Mouse (Mus musculus) ES-Bruce4 (cell line): ENCODE measurements around the gene Nos1ap. TPM values are rescaled to one million over a fixed set of nuclear protein-coding genes. Genes with fewer than 3 reads are reported as not detected.

Experiments
- H3K27ac ChIP-seq: 2 replicates; pipeline ENCODE4 v1.5.1; 2012; ENCODE audit warnings: low read length, inconsistent platforms; ENCODE audit not compliant: insufficient read depth
- H3K27me3 ChIP-seq: 2 replicates; pipeline ENCODE4 v1.6.1; 2012; ENCODE audit warnings: mild to moderate bottlenecking, low read length, inconsistent platforms; ENCODE audit not compliant: control insufficient read depth, poor library complexity, insufficient read depth, severe bottlenecking
- H3K36me3 ChIP-seq: 2 replicates; pipeline ENCODE4 v1.6.1; 2012; ENCODE audit warnings: inconsistent platforms, mild to moderate bottlenecking, low read length, moderate library complexity; ENCODE audit not compliant: control insufficient read depth, poor library complexity, insufficient read depth, severe bottlenecking
- H3K4me1 ChIP-seq: one replicate; pipeline ENCODE4 v1.8.1; 2011; ENCODE audit warnings: low read length; ENCODE audit not compliant: control insufficient read depth, insufficient read depth
- H3K4me3 ChIP-seq: 2 replicates; pipeline ENCODE4 v1.5.1; 2011; ENCODE audit warnings: low read depth, mild to moderate bottlenecking, low read length
- H3K9ac ChIP-seq: 2 replicates; pipeline ENCODE4 v1.6.1; 2012; ENCODE audit warnings: low read depth, mild to moderate bottlenecking, inconsistent platforms; ENCODE audit not compliant: poor library complexity, severe bottlenecking
- H3K9me3 ChIP-seq: replicated peaks from 2 replicates; pipeline ENCODE4 v1.6.1; 2012; ENCODE audit warnings: mild to moderate bottlenecking, low read length, inconsistent platforms; ENCODE audit not compliant: control insufficient read depth, poor library complexity, insufficient read depth, severe bottlenecking
- CTCF ChIP-seq: IDR thresholded peaks from one replicate; pipeline ENCODE4 v1.8.1; 2011; ENCODE audit warnings: low read depth, low read length
- EP300 ChIP-seq: IDR thresholded peaks from 2 replicates; pipeline ENCODE4 v1.6.1; 2011; ENCODE audit warnings: low read depth, low read length; ENCODE audit not compliant: insufficient read depth
- POLR2A ChIP-seq: IDR thresholded peaks from one replicate; pipeline ENCODE4 v1.8.1; 2011; ENCODE audit warnings: low read length; ENCODE audit not compliant: insufficient read depth
- polyA plus RNA-seq: library from polyadenylated mRNA; stranded (reverse); fragments of >200 nt; gene quantifications from 2 replicates; pipeline ENCODE4 v1.2.4, GENCODE M21; 2011; ENCODE audit warnings: low read depth; ENCODE audit not compliant: missing spikeins, insufficient read depth, insufficient read length

The Nos1ap gene
- polyA plus RNA-seq, 1 experiment: 4.6 TPM

DNA sequence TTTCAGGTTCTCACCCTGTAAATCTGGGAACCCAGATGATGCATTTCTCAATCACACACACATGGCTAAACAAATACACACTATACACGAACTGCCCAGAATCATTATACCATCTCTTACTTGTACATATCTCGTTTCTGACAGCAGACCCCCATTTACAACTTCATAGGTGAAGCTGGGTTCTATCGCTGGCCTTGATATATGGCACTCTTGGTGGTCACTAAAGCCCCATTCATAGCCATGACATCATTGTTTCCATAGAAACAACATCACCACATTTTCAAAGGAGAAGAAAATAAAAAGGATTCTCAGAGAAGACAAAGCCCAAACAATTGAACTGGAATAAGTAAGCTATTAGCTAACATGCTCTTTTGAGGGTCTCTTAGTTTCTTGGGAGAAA, 174.3 kb downstream of the Nos1ap start:
- Histone ChIP-seq H3K27ac (no peak overlapping the region), H3K9ac (no peak overlapping the region), H3K4me1 (peaks cover 2% of the 10 kb centered on the region), H3K4me3 (no peak overlapping the region), H3K36me3 (no peaks in the 10 kb centered on the region), H3K9me3 (no peaks in the 10 kb centered on the region), H3K27me3 (no peaks in the 10 kb centered on the region)
- TF ChIP-seq CTCF: no peak
- no peak for TF ChIP-seq EP300
- no peak for TF ChIP-seq POLR2A

DNA sequence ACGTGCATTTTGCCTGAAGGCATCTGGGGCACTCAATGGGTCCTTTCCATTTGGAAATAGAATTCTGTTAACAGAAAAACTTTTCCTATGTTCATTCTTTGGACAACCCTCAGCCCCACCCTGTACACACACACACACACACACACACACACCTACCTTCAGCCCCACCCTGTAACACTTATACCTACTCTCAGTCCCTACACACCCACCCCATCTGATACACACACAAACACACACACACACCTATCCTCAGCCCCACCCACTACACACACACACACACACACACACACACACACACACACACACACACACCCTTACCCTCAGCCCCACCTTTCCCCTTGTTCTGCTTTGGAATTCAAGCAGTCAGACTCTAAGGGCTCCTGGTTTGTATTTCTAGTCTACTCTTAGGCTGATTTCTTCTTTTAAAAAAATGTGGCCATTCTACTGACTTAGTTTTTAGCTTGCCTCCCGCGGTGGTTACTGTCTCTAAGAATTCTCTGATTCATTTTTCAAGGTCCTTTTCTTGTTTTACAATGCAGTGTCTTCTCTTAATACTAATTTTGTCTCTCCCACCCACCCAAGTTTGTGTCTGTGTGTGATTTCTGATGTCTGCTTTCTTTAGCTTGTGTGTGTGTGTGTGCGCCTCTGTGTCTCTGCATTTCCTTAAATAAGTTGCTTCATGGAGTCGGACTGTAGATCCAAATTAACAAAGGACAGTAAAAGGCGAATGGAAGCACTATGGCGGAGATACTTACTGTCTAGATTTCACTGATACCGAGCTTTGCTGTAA, 179.1 kb downstream of the Nos1ap start:
- H3K27me3 ChIP-seq: no peaks in the 10 kb centered on the region
- H3K36me3 ChIP-seq: no peaks in the 10 kb centered on the region
- H3K9me3 ChIP-seq: no peaks in the 10 kb centered on the region
- no peak overlapping the region for H3K27ac ChIP-seq
- TF ChIP-seq POLR2A (no peak), EP300 (no peak), CTCF (no peak)
- no peak overlapping the region for H3K9ac ChIP-seq
- H3K4me1 ChIP-seq: peaks cover 2% of the 10 kb centered on the region
- no peak overlapping the region for H3K4me3 ChIP-seq

DNA sequence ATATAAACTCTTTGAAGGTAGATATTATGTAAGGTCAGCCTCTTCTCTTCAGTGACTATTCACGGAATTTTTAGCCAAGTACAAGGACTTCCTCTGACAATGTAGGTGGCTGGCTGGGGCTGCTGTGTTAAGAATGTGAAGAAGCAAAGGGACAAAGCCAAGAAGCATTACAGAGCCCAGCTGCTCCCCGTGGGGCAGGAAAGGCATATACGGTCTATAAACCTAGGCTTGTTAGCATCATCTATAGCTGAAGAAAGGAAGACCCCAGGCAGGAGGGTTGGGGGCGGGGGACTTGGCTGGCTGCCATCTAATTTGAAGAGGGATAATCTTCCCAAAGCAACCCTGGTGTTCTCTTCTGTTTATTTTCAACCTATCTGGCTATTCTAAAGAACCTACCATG, 180.6 kb downstream of the Nos1ap start:
- H3K27me3 ChIP-seq: no peaks in the 10 kb centered on the region
- TF ChIP-seq POLR2A: no peak
- TF ChIP-seq CTCF: no peak
- no peak for TF ChIP-seq EP300

DNA sequence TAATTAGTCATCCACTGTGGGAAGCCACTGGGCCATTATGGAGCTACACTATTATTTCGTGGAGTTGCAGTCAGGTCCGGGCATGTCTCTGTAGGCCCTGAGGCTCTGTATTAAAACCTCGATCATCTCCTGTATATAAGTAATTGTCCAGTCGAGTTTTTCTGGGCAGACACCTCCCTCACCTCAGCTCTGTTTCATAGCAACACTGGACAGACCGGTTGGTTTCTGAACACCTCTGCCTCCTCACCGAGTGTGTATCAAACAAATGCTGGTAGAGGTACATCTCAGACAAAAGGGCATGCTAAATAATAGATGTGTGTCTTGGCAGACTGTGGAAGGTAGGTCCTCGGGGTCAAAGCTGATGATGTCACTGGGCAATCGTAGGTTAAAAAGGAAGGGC, 182.7 kb downstream of the Nos1ap start:
- Histone ChIP-seq H3K36me3 (no peaks in the 10 kb centered on the region), H3K9me3 (peaks cover 3% of the 10 kb centered on the region; the same call in 1 of the 2 replicates), H3K27ac (no peak overlapping the region), H3K4me3 (no peak overlapping the region), H3K9ac (no peak overlapping the region), H3K4me1 (peaks cover 2% of the 10 kb centered on the region), H3K27me3 (no peaks in the 10 kb centered on the region)
- TF ChIP-seq POLR2A: no peak

More for the DNA sequence above, 180.6 kb downstream of the Nos1ap start:
- no peak overlapping the region for H3K4me3 ChIP-seq
- peaks cover 1% of the 10 kb centered on the region; the same call in 1 of the 2 replicates for H3K9me3 ChIP-seq
- no peak overlapping the region for H3K9ac ChIP-seq
- H3K4me1 ChIP-seq: peaks cover 2% of the 10 kb centered on the region
- H3K36me3 ChIP-seq: no peaks in the 10 kb centered on the region
- H3K27ac ChIP-seq: no peak overlapping the region

DNA sequence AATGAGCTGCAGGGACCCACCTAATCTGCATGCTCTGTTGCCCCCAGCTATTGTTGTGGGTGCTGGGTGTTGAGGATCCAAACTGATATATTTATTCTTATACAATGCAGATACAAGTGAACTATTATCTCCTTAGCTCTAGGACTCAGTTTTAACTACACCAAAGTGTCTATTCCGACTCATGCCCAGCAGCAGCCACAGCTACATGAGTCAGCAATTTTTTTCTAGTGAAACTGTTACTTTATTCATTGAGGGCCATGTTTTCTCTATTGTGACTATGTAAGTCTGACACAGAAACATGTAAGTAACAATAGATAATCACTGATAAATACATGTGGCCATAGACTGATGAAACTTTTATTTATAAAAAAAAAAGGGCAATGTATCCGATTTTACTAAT, 184.5 kb downstream of the Nos1ap start:
- Histone ChIP-seq H3K4me1 (no peaks in the 10 kb centered on the region), H3K4me3 (no peak overlapping the region), H3K9me3 (peaks cover 3% of the 10 kb centered on the region; the same call in 1 of the 2 replicates), H3K27ac (no peak overlapping the region), H3K9ac (no peak overlapping the region), H3K36me3 (no peaks in the 10 kb centered on the region), H3K27me3 (no peaks in the 10 kb centered on the region)
- TF ChIP-seq CTCF (no peak), EP300 (no peak), POLR2A (no peak)

DNA sequence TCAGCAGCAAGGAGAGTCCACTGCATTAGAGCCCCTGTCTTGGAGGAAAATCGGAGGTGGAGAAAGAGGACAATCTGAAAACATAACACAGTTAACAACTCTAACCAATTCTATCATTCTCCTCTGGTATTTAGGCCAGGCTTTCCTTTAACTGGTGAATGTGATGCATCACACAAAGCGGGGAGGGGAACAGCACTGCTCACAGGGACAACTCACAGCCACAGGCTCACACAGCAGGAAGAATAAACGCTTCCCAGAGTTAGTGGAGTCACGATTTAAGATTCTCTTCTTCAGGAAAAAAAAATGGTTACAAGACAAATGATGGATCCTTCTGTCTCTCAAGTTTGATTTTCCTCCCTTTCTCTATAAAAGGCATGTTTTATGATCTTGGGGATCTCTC, 187.0 kb downstream of the Nos1ap start:
- H3K27ac ChIP-seq: no peak overlapping the region
- no peaks in the 10 kb centered on the region for H3K36me3 ChIP-seq
- H3K4me3 ChIP-seq: no peak overlapping the region
- no peaks in the 10 kb centered on the region for H3K4me1 ChIP-seq
- TF ChIP-seq CTCF (no peak), POLR2A (no peak), EP300 (no peak)
- no peak overlapping the region for H3K9ac ChIP-seq
- no peaks in the 10 kb centered on the region for H3K27me3 ChIP-seq
- peaks cover 3% of the 10 kb centered on the region; the same call in 1 of the 2 replicates for H3K9me3 ChIP-seq
